Mouse (Mus musculus) thymus, adult 2 months (tissue): ENCODE measurements around the gene Syt8. TPM values are rescaled to one million over a fixed set of nuclear protein-coding genes. Genes with fewer than 3 reads are reported as not detected.

ENCODE experiments used
- DNase-seq: peaks from one replicate; pipeline ENCODE4 v3.0.0; 2021
- H3K27ac ChIP-seq: fragments of 200-500 bp; 2 replicates; pipeline ENCODE4 v1.5.1; 2012; ENCODE audit warnings: low read length, control low read depth; ENCODE audit not compliant: control insufficient read depth, insufficient read depth
- H3K27me3 ChIP-seq: fragments of 200-500 bp; 2 replicates; pipeline ENCODE4 v1.6.1; 2012; ENCODE audit warnings: mild to moderate bottlenecking, low read length, moderate library complexity, mixed read lengths; ENCODE audit not compliant: control insufficient read depth, insufficient read depth
- H3K36me3 ChIP-seq: fragments of 200-500 bp; 2 replicates; pipeline ENCODE4 v1.6.1; 2012; ENCODE audit warnings: mild to moderate bottlenecking, low read length, moderate library complexity; ENCODE audit not compliant: control insufficient read depth, insufficient read depth
- H3K4me1 ChIP-seq: fragments of 200-500 bp; replicated peaks from 2 replicates; pipeline ENCODE4 v1.6.1; 2012; ENCODE audit warnings: low read length; ENCODE audit not compliant: control insufficient read depth, insufficient read depth
- H3K4me3 ChIP-seq: fragments of 200-500 bp; 2 replicates; pipeline ENCODE4 v1.5.1; 2012; ENCODE audit warnings: mild to moderate bottlenecking, low read length, control low read depth, moderate library complexity; ENCODE audit not compliant: control insufficient read depth, insufficient read depth
- CTCF ChIP-seq: fragments of 200-500 bp; IDR thresholded peaks from 2 replicates; pipeline ENCODE4 v1.5.1; 2012; ENCODE audit warnings: mild to moderate bottlenecking, control low read depth, low read length, moderate library complexity, borderline replicate concordance; ENCODE audit not compliant: control insufficient read depth, poor library complexity, insufficient read depth; ENCODE audit errors: extremely low read depth
- POLR2A ChIP-seq: fragments of 200-500 bp; IDR thresholded peaks from 2 replicates; pipeline ENCODE4 v1.6.1; 2012; ENCODE audit warnings: mild to moderate bottlenecking, low read length, control low read depth, moderate library complexity; ENCODE audit not compliant: control insufficient read depth, poor library complexity, insufficient read depth; ENCODE audit errors: extremely low read depth
- WGBS: fragments of 180-500 bp; shearing (Covaris S2); methylation state at CpG from one replicate; pipeline ENCODE4 v1.1.7; 2018; 5-methylcytosine and 5-hydroxymethylcytosine counted together
- polyA plus RNA-seq: library from polyadenylated mRNA; depleted of rRNA; stranded (reverse); fragments of >200 nt; gene quantifications from 2 replicates; pipeline ENCODE4 v1.2.3, GENCODE M21; 2012

The Syt8 gene
- polyA plus RNA-seq, 1 experiment: 2.2 TPM

- H3K36me3 ChIP-seq: no peaks in the 10 kb centered on the region
- 48% methylated on average over 15 of the region's 15 CpGs for WGBS
- no peak overlapping the region for H3K27ac ChIP-seq
- H3K4me3 ChIP-seq: no peak overlapping the region
- DNase-seq: no peak
- TF ChIP-seq CTCF (no peak), POLR2A (no peak)
- H3K27me3 ChIP-seq: no peaks in the 10 kb centered on the region
- peaks cover 4% of the 10 kb centered on the region; the same call in 1 of the 2 replicates for H3K4me1 ChIP-seq
Measured at GRCm38 (mm10) chr7:142471884-142472570, 37.4 kb downstream of the Syt8 start.

GRCm38 (mm10) chr7:142472936-142473335 lies 38.3 kb downstream of the Syt8 start:
- TF ChIP-seq CTCF (no peak), POLR2A (no peak)
- Histone ChIP-seq H3K27ac (no peak overlapping the region), H3K36me3 (no peaks in the 10 kb centered on the region), H3K4me3 (no peak overlapping the region), H3K4me1 (peaks cover 4% of the 10 kb centered on the region; the same call in 1 of the 2 replicates), H3K27me3 (no peaks in the 10 kb centered on the region)
- WGBS: over 99% methylated on average over 4 of the region's 4 CpGs
- DNase-seq: no peak

- H3K27me3 ChIP-seq: no peaks in the 10 kb centered on the region
- no peaks in the 10 kb centered on the region for H3K36me3 ChIP-seq
- DNase-seq: no peak
- TF ChIP-seq CTCF: no peak
- TF ChIP-seq POLR2A: no peak
- 99% methylated on average over 2 of the region's 2 CpGs for WGBS
- H3K4me1 ChIP-seq: peaks cover 4% of the 10 kb centered on the region; the same call in 1 of the 2 replicates
- no peak overlapping the region for H3K27ac ChIP-seq
- no peak overlapping the region for H3K4me3 ChIP-seq
Measured at GRCm38 (mm10) chr7:142473476-142473875, 38.8 kb downstream of the Syt8 start.

- H3K4me3 ChIP-seq: no peak overlapping the region
- no peaks in the 10 kb centered on the region for H3K36me3 ChIP-seq
- no peaks in the 10 kb centered on the region for H3K27me3 ChIP-seq
- no peak for DNase-seq
- TF ChIP-seq CTCF (no peak), POLR2A (no peak)
- H3K27ac ChIP-seq: no peak overlapping the region
- H3K4me1 ChIP-seq: peaks cover 7% of the 10 kb centered on the region
- 95% methylated on average over 14 of the region's 14 CpGs for WGBS
Measured at GRCm38 (mm10) chr7:142474799-142475198, 40.1 kb downstream of the Syt8 start.

- no peak for DNase-seq
- 91% methylated on average over 7 of the region's 7 CpGs for WGBS
- Histone ChIP-seq H3K27me3 (no peaks in the 10 kb centered on the region), H3K27ac (no peak overlapping the region), H3K36me3 (no peaks in the 10 kb centered on the region), H3K4me1 (peaks cover 12% of the 10 kb centered on the region), H3K4me3 (no peak overlapping the region)
- TF ChIP-seq POLR2A (no peak), CTCF (no peak)
Measured at GRCm38 (mm10) chr7:142475641-142476040, 41.0 kb downstream of the Syt8 start.

GRCm38 (mm10) chr7:142476271-142476670 lies 41.6 kb downstream of the Syt8 start:
- DNase-seq: no peak
- Histone ChIP-seq H3K4me1 (peaks cover 18% of the 10 kb centered on the region), H3K27ac (no peak overlapping the region), H3K36me3 (no peaks in the 10 kb centered on the region), H3K27me3 (no peaks in the 10 kb centered on the region), H3K4me3 (no peak overlapping the region)
- WGBS: 96% methylated on average over 5 of the region's 5 CpGs
- TF ChIP-seq CTCF (no peak), POLR2A (no peak)

- H3K27me3 ChIP-seq: no peaks in the 10 kb centered on the region
- no peak overlapping the region for H3K27ac ChIP-seq
- no peaks in the 10 kb centered on the region for H3K36me3 ChIP-seq
- DNase-seq: no peak
- WGBS: 93% methylated on average over 13 of the region's 13 CpGs
- no peak for TF ChIP-seq POLR2A
- TF ChIP-seq CTCF: no peak
- H3K4me1 ChIP-seq: peaks cover 24% of the 10 kb centered on the region
- no peak overlapping the region for H3K4me3 ChIP-seq
Measured at GRCm38 (mm10) chr7:142476795-142477452, 42.3 kb downstream of the Syt8 start.
